Mouse (Mus musculus) splenic B cell, adult 2 months (primary cell): ENCODE results near the gene Itgb1bp1.

ENCODE experiments used
- DNase-seq: peaks from one replicate; pipeline ENCODE4 v3.0.0-alpha.2; 2011; ENCODE audit warnings: low read depth, low spot score
- H3K27me3 ChIP-seq: 2 replicates; pipeline ENCODE4 v1.6.1; 2012; ENCODE audit warnings: mild to moderate bottlenecking, low read length, moderate library complexity, mixed read lengths; ENCODE audit not compliant: control insufficient read depth, poor library complexity, insufficient read depth, severe bottlenecking
- H3K36me3 ChIP-seq: 2 replicates; pipeline ENCODE4 v1.6.1; 2012; ENCODE audit warnings: mild to moderate bottlenecking, low read length, moderate library complexity, mixed read lengths; ENCODE audit not compliant: control insufficient read depth, poor library complexity, insufficient read depth, severe bottlenecking

Itgb1bp1 gene

GRCm38 (mm10) chr12:21244375-21244960 is 41.6 kb downstream of the Itgb1bp1 start:
- DNase-seq: no peak
- Histone ChIP-seq H3K36me3 (no peaks in the 10 kb centered on the region), H3K27me3 (no peaks in the 10 kb centered on the region)

GRCm38 (mm10) chr12:21241965-21242364 is 44.1 kb downstream of the Itgb1bp1 start:
- DNase-seq: no peak
- Histone ChIP-seq H3K36me3 (no peaks in the 10 kb centered on the region), H3K27me3 (no peaks in the 10 kb centered on the region)

DNA sequence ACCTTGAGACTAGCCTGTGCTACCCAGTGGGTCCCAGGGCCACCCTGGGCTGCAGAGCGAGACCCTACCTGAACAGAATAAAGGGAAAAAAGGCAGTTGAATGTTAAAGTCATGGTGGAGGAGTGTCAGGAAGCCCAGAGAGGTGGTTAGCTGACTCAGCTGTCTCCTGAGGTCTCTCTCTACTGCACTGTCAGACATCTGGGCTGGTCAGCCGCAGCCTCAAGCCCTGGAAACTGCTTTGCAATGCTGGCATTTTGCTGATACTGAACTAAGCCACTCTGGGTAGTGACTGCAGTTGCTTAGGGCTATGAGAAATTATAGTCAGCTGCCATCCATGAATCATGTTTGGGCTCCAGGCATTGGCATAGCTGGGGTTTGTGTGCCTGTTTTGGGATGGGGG is 51.5 kb downstream of the Itgb1bp1 start:
- Histone ChIP-seq H3K27me3 (no peaks in the 10 kb centered on the region), H3K36me3 (no peaks in the 10 kb centered on the region)
- DNase-seq: no peak

DNA sequence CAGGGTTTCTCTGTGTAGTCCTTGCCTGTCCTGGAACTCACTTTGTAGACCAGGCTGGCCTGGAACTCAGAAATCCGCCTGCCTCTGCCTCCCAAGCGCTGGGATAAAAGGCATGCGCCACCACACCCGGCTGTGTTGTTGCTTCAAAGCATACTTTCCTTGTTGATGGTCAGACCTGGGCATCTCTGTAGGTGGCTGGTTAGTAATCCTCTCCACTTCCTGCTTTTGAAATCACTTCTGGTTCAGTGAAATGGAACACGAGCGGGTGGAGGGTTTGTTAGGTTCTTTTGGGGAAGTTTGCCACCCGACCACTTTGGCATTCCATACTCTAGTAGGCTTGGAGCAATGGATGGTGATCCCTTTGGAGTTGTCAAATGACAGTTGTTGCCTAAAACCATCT is 52.4 kb downstream of the Itgb1bp1 start:
- no peak for DNase-seq
- Histone ChIP-seq H3K27me3 (no peaks in the 10 kb centered on the region), H3K36me3 (no peaks in the 10 kb centered on the region)

DNA sequence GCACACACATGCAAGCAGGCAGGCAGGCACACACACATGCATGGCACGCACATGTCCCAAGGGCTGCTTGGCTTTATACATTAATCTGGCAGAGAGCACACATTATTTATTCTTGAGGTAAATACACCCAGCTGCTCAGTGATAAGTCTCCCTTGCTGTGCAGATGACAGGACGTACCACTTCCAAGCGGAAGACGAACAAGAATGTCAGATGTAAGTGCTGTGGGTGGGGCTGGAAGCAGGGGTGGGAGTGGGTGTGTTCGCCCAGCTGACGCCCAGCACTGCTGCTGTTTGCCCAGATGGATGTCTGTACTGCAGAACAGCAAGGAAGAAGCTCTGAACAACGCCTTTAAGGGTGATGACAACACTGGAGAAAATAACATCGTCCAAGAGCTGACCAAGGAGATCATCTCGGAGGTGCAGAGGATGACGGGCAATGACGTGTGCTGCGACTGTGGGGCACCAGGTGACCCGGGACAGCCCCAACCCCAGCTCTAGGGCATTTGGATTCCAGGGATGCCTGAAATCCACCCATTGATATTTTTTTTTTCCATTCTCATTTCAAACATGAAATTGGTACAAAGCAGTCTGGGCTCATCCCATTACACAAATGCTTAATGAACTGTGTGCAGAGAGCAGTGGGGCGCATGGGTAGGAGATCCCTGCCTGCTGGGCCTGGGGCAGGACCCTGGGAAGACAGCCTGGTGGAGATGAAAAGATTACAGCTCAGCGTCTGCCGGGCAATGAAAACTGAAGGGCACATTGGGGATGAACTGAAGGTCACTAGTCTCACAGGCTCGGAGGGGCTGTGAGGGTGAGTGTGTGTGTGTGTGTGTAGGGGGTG is 56.8 kb downstream of the Itgb1bp1 start:
- H3K36me3 ChIP-seq: no peaks in the 10 kb centered on the region
- no peaks in the 10 kb centered on the region for H3K27me3 ChIP-seq
- DNase-seq: no peak

- no peak for DNase-seq
- no peaks in the 10 kb centered on the region for H3K27me3 ChIP-seq
- H3K36me3 ChIP-seq: no peaks in the 10 kb centered on the region
These were observed 57.4 kb downstream of the Itgb1bp1 start for GRCm38 (mm10) chr12:21228650-21229049.

GRCm38 (mm10) chr12:21227076-21227980 is 58.8 kb downstream of the Itgb1bp1 start:
- Histone ChIP-seq H3K36me3 (no peaks in the 10 kb centered on the region), H3K27me3 (no peaks in the 10 kb centered on the region)
- peak; percentile 69 for DNase-seq

DNA sequence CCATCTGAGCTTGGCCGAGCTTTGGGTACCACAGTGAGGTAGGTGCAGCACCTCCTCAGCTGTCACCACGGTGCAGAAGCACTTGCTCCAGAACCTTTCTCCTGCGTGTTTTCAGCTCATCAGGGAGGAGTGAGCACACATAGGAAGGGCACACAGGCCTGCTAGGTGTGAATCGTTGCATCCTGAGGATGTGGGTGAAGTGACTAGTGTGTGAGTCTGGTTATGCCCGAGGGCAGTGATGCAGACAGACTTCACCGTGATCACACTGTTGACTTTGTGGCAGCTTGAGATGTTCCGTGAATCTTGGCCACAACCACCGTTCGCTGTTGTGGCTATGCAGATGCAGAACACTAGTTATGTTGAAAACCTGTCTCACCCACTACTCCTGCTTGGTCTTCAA is 59.8 kb downstream of the Itgb1bp1 start:
- DNase-seq: no peak
- Histone ChIP-seq H3K36me3 (no peaks in the 10 kb centered on the region), H3K27me3 (no peaks in the 10 kb centered on the region)

DNA sequence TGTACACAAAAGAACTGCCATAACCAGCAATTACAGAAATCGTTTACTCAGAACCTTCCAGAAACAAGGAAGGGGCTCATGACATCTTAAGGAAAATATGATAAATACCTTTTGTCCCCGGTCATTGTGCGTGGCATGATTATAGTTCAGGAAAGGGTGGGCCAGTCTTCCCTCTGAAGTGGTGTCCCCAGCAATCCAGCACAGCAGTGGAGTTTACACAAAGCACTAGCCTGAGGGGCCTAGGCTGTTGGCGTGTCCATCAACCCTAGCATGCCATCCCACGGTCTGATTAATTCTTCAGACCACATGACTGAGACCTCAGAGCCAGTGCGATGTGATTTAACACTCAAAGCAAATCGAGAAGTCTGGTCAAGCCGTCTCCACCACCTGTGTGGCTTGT is 60.7 kb downstream of the Itgb1bp1 start:
- H3K36me3 ChIP-seq: no peaks in the 10 kb centered on the region
- H3K27me3 ChIP-seq: no peaks in the 10 kb centered on the region
- DNase-seq: no peak

DNA sequence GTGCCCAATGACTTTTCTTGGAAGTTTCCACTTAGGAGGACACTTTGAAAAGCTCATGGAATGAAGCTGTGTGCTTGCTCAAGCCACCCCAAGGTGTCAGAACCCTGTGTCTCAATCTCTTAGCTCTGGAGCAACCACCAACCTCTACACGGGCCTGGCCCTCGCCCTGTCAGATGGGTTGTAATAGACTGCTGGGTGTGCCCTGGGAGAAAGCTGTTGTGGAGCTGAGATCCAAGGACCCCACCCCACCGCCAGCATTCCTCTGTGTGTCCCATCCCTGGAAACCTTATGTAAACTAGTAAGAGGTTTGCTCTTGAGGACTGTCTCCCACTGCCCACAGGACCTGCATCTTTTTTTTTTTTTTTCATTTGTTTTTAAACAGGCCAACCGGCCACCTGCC is 62.2 kb downstream of the Itgb1bp1 start:
- Histone ChIP-seq H3K36me3 (no peaks in the 10 kb centered on the region), H3K27me3 (no peaks in the 10 kb centered on the region)
- no peak for DNase-seq

GRCm38 (mm10) chr12:21220596-21220995 is 65.5 kb downstream of the Itgb1bp1 start:
- DNase-seq: no peak
- Histone ChIP-seq H3K27me3 (no peaks in the 10 kb centered on the region), H3K36me3 (no peaks in the 10 kb centered on the region)

DNA sequence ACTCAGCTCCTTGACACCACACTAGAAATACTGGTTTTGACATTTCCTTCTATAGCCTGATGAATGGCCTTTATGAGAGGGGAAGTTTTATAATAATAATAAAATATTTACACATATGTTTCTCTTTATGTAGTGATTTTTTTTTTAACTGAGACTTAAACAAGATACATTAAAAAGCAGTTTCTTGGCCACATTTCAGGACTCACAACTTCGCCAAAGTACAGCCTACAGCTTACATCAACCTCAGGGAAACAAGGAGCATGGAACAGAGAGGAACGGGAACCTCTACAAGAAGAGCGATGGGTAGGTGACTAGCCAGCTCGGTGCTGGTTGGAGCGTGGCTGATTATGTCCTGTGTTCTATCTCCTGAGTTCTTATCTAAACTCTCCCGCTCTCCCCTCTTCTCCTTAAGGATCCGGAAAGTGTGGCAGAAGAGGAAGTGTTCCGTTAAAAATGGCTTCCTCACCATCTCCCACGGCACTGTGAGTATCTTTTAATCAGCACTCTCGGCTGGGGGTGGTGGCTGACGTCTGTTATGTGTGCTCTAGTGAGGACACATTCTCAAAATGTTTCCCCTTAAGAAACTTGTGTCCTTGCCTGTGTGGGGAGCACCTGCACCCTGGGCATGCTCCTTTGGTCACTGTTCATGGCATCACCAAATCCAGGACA is 68.2 kb downstream of the Itgb1bp1 start:
- no peaks in the 10 kb centered on the region for H3K27me3 ChIP-seq
- no peak for DNase-seq

GRCm38 (mm10) chr12:21214551-21215165 is 71.4 kb downstream of the Itgb1bp1 start:
- DNase-seq: no peak
- no peaks in the 10 kb centered on the region for H3K27me3 ChIP-seq
- H3K36me3 ChIP-seq: no peaks in the 10 kb centered on the region

More for the DNA sequence above, 68.2 kb downstream of the Itgb1bp1 start:
- no peaks in the 10 kb centered on the region for H3K36me3 ChIP-seq

DNA sequence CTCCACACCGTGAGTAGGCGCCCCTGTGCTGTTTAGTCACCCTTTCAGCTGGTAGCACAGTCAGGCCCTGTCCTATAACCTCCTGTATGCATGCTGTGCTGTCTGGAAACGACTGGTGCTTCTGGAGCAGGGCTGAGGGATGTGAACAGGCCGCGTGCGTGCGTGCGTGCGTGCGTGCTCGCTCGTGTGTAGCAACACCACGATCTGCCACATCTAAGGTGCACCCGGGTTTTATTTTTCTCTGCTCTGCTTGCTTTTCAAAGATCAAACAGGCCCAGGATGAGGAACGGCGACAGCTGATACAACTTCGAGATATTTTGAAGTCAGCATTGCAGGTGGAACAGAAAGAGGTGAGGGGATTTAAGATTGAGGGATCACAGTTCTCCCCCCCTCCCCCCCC is 73.2 kb downstream of the Itgb1bp1 start:
- no peaks in the 10 kb centered on the region for H3K36me3 ChIP-seq
- H3K27me3 ChIP-seq: no peaks in the 10 kb centered on the region
- DNase-seq: no peak
